Mouse (Mus musculus): ENCODE measurements at regions not wholly inside any gene's neighbourhood (a gene's known extent, or its start where the extent isn't known, plus 50 kb on each side); places are given as distances from the start of the nearest gene placed in this dataset.

DNA sequence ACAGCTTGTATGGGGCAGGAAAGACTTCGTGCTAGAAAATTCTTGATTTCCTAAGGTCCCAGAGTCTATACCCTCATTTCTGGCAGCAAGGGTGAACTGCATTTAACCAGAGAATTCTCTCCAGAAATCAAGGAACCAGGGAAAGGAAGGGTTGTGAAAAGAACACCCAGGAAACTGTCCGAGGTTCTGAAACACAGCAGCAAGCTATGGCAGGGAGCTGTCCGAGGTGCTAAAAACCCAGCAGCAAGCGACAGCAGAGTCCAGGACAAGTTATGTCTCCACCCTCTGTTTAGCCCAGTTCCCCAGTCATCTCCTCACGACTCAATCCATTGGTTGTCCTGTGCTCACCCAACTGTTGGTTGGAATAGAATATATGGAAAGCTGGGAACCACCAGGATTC lies 171.1 kb downstream of the Matn1 start:
- TF ChIP-seq POLR2A (IDR thresholded peaks at IDR 0.05; ENCODE audit: borderline replicate concordance, low read depth, low read length), result no peak
- TF ChIP-seq CTCF (IDR thresholded peaks at IDR 0.05; ENCODE audit: low read depth, low read length), result no peak

Data from bone marrow macrophage, adult 2 months (primary cell).